Mouse (Mus musculus) testis, adult 2 months (tissue): ENCODE results near the gene Ablim1.

Experiments
- CTCF ChIP-seq: fragments of 200-500 bp; IDR thresholded peaks from 2 replicates; pipeline ENCODE4 v1.5.1; 2012; ENCODE audit warnings: low read depth, mild to moderate bottlenecking, inconsistent platforms, low read length, moderate library complexity; ENCODE audit not compliant: control insufficient read depth, insufficient read depth, insufficient replicate concordance
- POLR2A ChIP-seq: fragments of 200-500 bp; IDR thresholded peaks from 2 replicates; pipeline ENCODE4 v1.6.1; 2012; ENCODE audit warnings: low read depth, mild to moderate bottlenecking, inconsistent platforms, low read length, moderate library complexity; ENCODE audit not compliant: control insufficient read depth

- TF ChIP-seq CTCF = no peak
- no peak for TF ChIP-seq POLR2A
Measured at GRCm38 (mm10) chr19:57357244-57357643, 42.5 kb upstream of the Ablim1 start.
